Mouse (Mus musculus) heart, adult 18-20 months (tissue): Measurements from ENCODE around the gene Hoxa6. TPM values are rescaled to one million over a fixed set of nuclear protein-coding genes. Genes with fewer than 3 reads are reported as not detected.

Source experiments
- DNase-seq, 2 experiments: peaks; one replicate each; pipeline ENCODE4 v3.0.0; 2021 to 2022; ENCODE audit warnings: mixed read lengths in 1 of 2
- total RNA-seq, 2 experiments: library from RNA; stranded (reverse); gene quantifications; 2 replicates each; pipeline ENCODE4 v1.2.3; 2021

The Hoxa6 gene
- total RNA-seq, 2 experiments from 2014 or later: not detected

DNA sequence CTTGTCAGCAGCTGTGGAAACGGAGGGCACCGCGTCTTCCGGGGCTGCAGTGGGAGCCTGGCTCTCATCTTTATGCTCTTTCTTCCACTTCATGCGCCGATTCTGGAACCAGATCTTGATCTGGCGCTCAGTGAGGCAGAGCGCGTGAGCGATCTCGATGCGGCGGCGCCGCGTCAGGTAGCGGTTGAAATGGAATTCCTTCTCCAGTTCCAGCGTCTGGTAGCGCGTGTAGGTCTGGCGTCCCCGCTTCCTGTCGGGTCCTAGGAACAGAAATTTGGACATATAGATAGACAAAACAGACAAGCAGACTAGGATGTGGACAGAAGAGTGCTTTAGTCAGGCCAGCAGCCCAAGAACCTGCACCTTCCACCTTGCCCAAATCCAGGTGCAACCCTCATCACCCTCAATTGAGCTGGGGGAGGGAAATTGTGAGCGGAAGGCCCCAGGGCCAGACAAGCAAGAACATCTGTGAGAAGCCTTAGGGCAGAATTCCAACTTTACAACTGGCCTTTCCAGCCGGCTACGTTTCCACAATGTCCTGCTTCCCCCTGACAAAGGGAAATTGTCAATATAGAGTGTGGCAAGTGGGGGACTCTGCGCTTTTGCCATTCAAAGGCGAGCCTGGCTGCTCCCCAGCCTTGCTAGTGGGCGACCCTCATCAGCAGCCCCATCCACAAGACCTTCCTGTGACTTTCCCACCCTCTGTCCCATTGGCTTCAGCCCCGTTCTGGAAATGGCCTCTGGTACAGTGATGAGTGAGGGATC is 7.4 kb upstream of the Hoxa6 start:
- no peak for DNase-seq

DNA sequence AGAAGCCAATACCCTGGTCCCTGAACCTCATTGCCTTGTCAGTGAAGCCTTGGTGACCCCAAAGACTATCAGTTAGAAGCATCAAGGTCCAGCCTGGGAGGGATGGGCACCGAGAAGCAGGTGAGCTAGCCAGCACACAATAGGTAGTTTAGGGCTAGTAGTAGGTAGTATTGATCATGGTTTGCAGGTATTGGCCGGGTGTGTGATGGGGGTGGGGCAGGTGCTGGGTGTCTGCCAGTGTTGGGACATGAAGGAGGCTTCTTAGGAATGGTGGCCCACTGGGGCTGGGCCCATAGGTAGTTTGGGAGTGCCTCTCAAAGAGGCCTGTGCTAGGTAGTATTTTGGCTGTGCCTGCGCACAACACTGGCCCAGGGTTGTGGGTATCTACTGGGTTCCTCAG is 6.5 kb upstream of the Hoxa6 start:
- DNase-seq: no peak

DNA sequence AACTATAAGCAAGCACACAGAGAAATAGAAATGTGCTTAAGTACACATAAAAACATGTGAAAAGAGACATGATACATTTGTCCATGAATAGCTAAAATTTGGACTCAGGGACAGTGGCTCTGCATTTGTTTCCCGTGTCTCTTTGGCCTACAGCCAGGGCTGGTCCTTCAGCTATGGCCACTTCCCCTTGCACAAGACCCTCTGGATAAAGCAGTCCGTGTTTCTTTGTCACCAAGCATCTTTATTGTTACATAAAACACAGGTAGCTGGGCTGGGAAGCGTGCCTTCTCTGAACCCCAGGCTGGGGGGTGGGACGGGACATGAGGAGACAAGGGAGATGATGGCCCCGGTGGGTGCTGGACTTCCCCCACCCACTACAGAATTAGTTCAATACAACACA is 5.7 kb upstream of the Hoxa6 start:
- no peak for DNase-seq

DNA sequence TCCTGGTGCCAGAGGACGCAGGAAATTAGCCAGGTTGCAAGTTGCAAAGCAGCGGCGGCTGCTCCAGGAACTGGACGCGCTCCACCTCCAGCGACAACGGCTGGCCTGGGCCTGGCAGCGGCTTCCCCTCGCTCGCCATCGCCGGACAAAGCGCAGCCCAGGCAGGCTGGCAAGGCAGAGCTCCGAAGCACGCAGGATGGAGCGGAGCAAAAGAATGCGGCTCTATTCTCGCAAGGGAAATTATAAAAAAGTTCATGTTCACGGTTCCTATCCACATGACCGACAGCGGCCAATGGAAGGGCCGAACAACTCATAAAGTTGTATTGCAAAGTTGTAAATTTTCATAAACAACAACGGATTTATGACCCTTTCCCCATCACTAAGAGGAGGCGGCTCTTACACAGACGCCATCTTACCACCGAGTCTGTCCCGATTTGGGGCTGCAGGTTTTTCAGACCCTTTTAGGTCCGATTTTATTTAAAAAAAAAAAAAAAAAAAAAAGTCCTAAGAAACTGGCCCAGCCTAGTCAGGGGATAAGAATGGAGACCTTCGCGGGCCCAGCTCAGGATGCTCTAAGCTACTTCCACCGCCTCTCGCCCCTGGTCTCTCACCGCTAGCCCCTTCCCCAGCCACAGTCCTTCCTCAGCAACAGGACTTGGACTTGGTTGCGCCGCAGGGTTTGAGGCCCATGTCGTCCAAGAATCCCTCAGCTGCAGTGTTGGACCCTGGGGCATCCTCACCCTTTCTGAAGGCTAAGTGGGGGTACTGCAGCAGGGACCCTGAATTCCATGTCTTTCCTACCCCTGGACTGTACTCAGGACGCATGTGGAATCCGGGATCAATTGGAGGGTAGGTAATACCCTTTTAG is 4.8 kb upstream of the Hoxa6 start, which contains the start of the genes Hoxa3 and Gm28308:
Gene Hoxa3, minus strand, starts transcription at position 218 of the 868 bp plus-strand sequence.
Gene Gm28308, minus strand, starts transcription at position 221 of the 868 bp plus-strand sequence.
- no peak for DNase-seq

DNA sequence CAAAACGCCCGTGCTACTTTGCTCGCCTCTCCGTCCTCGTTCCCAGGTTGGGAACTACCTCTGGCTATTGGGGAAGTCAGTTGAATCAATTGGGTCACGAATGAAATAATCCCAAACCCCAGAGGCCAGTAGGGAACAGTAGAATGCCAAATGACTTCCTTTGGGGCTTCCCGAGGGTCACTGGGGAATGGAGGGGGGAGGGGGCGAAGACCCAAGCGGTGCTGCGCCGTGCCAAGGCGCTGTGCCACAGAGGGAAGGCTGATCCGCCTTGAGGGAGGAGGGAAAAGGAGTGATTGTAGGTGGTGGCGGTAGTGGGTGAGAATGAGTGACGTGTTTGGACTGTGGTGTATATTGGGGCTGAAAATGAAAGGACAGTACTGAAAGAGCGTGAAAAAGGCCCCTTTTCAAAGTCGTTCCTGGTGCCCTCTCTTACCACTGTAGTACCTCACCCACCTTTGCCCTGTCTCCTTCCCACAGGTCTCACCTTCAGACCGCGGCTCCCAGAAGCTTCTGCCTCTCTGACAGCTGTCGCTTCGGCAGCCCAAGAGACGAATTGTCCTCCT is 4.1 kb upstream of the Hoxa6 start:
- peak in 1 of 2 experiments; percentile 57 for DNase-seq

DNA sequence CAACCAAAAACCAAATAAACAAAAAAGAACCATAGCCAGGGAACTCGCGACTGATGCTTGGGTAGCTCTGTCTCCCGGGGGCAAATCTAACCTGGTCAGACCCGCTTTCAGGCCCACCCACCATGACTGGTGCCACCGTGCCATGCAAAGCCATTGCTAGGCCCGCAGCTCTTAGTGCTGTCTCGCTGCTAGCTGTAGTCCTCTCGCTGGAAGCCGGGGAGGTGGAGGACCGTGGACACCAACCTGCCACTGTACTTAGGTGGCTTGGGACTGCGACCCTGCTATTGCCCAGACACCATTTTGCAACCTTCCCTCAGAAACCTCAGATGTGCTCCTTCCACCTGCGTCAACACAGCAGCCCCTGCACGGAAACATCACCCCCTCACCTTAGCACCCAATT is 3.4 kb upstream of the Hoxa6 start:
- DNase-seq: no peak

DNA sequence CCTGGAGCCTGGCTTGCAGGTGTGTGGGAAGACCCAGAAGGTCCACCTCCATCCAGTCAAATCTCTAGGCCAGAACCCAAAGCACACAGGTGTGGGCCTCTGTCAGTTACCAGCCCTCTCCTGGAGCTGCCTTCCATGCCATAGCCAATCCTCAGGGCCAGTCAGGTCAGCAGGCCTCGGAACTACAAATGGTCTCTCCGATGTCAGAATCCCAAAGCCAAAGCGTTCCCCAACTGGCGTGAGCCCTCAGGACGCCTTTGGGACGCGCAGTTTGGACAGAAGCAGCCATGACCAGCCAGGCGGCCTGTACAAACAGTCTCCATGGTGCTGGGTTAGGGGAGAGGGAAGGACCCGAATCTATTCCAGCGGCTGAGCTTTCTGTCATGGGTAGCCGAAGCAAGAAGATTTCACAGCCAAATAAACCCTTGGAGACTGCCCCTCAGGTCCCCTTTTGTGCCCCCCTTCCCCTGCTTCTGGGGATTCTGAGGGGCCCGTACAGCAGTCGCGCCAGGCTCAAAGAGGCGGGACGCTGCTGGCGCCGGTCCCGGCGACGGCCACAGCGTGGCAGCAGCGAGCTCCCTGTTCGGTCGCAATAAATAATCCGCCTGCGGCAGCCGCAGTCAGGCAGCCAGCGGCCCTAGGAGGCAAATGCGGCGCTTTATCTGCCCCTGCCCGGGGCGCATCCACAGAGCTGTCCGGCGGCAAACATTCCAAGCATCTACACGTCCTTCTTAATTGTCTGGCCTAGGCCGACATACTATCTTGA is 2.8 kb upstream of the Hoxa6 start:
- DNase-seq: peak; percentile 70 to 80

DNA sequence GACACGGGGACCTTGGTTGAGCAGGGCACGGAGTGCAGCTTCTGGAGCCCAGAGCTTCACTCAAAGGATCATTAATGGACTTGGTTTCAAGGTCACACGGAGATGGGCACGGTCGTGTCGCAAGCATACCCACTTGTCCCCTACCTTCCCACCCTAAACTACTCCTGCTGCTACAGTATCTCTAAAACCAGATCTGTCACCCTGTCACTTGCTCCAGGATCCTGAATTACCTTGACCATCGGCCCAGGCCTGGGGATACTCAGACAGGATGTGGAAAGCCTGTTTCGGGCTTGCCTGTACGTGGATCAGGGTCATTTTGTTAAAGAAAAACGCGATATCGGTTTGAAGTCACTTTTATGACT is 1.1 kb upstream of the Hoxa6 start:
- DNase-seq: no peak

DNA sequence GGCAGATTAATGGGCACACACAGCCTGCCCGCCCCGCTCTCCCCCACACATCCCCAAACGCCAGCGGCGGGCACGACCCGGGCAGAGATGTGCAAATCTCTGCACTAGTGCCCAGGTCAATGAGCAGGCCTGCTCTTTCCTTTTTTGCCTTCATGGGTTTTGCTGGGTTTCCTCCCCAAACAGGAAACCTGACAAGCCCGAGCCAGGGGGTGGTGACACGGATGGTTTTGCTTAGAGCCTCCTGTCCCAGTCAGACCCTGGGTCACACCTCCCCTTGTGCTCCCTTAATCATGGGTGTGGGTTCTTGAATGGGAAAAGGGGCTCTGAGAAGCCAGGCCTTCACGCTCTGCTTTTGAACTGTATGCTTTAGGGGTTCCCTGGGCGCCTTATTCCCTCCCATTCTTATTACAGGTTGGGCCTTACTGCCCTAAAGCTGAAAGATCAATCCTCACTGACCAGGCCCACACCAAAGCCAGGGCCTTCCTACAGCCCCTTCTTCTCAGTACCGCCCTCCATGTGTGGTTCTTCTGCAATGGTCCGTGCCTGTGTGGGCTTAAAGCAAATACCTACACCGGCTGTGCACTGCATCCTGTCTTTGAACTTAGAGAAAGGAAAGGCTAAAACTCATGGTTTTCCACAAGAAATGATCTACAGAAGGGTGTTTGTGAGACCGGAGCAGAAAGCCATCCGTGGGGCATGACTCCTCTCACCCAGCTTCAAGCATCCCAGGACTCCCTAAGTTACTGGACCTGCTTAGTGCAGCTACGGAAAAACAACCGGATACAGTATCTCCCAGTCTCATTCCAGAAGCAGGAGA is 554 bp upstream of the Hoxa6 start:
- DNase-seq: no peak

DNA sequence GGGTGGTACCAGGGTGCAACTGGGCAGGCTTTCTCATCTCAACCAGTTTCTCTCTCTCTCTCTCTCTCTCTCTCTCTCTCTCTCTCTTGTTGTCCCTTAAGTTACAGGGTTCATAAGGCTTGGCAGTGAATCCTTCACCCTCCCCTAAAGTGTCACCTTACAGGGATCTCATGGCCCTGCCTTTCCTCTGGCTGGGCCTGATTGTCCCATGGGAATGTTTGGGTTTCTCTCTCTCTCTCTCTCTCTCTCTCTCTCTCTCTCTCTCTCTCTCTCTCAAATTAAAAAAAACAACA is 892 bp downstream of the Hoxa6 start:
- DNase-seq: no peak

DNA sequence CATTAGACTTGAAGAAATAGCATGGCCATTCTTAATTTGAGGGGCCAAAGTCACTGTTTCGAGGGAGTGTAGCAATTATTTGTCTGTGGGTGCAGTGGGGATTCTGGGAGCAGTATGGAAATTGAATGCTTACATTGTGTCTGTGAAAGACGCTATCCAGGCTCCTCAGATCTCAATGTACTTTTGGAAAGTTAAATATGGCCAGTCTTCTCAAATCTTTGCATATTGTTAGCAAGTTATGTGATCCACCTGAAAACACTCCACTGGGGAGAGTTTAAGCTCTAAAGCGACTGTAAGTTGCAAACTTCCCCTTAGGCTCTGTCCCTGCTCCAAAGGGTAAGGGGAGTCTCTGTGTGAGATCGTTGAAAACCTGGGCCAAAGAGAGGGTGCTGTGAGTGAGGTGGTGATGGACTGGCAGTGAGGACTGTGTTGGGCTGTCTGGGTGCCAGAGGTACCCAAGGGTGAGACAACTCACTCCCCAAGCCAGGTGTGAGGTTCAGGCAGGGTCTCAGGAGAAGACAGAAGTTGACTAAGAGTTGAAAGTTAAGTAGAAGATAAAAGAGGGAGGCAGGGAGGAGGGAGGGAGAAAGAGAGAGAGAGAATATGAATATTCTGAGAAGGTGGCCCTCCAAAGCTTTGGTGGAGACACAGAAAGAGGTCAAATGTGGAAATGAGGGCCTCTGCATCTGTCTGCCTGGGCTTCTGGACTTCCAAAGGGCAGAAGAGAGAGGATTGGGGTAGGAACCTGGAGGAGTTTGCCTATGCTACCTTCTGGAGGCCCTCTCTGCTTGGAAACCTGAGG is 1.4 kb downstream of the Hoxa6 start:
- DNase-seq: no peak

DNA sequence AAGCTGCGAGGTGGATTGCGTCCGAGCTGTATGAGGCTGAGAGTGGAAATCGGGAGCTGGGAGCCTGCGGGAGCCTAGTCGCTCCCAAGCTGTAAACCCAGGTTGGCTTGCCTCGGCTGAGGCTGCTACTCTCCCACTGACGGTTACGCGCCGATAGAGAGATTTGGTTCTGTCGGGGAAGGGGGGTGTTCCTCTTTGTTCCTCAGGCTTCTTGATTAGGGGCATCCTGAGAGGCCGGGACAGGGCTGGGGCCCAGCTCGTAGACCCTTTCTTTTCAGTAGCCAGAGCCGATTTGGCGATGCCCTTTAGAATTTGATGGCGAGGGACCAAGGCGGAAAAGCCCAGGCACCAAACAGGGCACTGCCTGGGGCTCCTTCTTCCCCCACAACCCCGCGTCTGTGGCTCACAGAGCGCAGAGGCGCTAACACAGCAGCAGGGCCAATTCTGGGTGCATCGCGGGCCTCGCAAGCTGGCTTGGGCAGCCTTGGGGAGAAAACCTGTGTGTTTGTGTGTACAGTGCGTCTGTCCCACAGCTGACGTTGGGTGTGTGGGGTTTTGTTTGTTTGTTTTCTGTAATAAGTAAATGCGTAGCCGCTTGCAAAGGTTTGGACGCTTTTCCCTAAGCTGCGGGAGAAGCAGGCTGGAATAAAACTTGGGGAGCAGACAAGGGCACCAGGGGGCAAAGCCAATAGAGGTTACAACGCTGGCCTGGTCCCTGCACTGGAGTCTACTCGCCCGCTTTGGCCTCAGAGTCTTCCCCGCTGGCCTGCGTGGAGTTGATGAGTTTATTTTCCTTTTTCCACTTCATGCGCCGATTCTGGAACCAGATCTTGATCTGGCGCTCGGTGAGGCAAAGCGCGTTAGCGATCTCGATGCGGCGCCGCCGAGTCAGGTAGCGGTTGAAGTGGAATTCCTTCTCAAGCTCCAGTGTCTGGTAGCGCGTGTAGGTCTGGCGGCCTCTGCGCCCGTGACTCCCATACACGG is 2.6 kb downstream of the Hoxa6 start:
- no peak for DNase-seq

DNA sequence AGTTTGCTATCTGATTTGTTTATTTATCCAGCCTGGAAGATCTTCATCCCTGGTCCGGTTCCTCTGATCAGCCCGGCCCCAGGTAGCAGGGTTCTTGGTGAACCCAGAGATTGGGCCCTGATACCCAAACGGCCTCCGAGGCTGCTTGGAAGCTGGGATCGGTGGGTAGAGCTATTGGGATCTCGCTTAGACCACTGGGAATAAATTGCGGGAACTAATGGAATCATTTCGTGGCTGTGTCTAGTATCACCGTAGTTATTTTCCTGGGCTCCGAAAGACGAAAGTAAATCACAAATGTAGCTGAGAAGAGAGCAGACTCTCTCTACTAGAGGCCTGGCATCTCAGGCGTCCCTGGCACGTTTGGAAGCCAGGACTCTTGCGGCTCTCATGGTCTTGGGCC is 3.3 kb downstream of the Hoxa6 start:
- no peak for DNase-seq

DNA sequence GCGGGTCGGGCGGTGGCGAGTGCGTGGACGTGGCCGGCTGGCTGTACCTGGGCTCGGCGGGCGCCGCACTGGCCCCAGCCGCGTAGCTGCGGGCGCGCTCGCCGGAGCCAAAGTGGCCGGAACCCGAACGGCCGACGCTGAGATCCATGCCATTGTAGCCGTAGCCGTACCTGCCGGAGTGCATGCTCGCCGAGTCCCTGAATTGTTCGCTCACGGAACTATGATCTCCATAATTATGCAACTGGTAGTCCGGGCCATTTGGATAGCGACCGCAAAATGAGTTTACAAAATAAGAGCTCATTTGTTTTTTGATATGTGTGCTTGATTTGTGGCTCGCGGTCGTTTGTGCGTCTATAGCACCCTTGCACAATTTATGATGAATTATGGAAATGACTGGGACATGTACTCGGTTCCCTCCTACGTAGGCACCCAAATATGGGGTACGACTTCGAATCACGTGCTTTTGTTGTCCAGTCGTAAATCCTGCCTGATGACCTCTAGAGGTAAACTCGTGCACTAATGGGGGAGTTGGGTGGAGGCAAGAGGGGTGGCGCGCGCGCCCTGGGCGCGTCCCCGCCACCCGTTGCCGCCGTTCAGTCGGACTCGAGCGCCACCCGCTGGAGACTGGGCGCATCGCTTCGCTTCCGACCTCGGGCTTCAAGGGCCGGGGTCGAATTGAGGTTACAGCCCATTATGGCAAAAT is 4.3 kb downstream of the Hoxa6 start, which contains the start of gene Hoxa5:
Gene Hoxa5, minus strand, starts transcription at position 538 of the 703 bp plus-strand sequence.
- peak; percentile 68 to 74 for DNase-seq

DNA sequence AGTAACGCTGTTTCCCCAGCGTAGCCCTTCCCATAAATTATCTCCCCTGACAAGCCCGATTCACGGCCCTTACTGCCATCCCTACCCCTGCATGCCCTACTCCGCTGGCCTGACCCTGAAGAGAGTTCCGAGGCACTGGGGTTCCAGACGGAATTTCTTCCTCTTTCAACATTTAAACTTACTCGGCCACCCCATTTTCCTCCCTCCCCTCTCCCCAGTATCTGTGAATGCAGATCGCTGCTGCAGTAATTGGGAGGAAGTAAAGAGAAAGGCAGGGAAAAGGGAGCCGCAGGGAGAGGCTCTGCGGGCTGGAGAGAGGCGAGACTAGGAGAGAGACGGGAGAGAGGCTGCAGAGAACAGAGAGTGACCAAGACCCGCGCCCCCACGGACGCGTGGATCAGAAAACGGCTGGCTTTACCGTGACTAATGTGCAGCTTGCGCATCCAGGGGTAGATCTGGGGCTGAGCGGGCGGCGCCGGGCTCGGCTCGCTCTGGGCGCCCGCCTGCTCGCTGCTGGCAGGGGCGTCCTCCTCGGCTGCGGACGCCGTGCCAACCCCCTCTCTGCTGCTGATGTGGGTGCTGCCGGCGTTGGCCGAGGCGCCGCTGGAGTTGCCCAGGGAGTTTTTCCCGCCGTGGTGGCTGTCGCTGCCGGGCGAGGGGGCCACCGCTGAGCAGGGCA is 5.0 kb downstream of the Hoxa6 start:
- DNase-seq: peak in 1 of 2 experiments; percentile 50

DNA sequence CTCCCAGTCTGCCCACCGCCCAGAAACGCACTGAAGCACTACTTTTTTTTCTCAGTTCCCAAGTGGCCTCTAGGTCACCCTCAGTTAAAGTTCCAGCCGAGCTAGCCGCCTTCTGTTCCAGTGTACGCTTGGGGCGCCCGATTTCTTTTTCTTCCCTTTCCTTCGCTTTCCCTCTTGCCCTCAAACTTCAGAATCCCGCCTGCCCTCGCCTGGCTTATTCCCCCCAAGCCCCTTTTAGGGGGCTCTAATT is 5.5 kb downstream of the Hoxa6 start:
- DNase-seq: peak in 1 of 2 experiments; percentile 22

DNA sequence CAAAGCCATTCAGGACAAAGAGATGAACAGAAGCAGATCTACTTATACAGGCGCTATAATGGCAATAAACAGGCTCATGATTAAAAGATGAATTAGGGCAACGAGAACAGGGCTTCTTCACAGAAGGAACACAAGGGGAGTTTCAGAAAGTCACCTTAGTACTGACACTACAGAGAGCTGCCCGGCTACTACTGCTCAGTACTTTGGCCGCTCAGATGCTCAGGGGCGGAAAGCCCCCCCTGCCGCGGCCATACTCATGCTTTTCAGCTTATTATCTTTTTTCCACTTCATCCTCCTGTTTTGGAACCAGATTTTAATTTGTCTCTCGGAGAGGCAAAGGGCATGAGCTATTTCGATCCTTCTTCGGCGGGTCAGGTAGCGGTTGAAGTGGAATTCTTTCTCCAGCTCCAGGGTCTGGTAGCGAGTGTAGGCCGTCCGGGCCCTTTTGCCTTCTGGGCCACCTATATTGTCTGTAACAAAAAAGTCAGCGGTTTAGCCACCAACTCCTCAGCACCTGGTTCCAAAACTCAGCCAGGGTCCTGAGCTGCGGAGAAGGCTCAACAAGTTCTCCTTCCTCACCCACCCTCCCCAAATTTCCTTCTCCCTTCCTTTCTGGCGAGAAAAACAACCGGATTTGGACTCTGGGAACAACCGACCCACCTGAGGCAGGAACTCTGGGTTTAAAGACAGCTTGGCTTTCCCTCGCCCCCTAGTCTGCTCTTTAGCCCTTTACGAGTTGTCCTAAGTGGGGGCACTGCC is 6.0 kb downstream of the Hoxa6 start:
- no peak for DNase-seq

DNA sequence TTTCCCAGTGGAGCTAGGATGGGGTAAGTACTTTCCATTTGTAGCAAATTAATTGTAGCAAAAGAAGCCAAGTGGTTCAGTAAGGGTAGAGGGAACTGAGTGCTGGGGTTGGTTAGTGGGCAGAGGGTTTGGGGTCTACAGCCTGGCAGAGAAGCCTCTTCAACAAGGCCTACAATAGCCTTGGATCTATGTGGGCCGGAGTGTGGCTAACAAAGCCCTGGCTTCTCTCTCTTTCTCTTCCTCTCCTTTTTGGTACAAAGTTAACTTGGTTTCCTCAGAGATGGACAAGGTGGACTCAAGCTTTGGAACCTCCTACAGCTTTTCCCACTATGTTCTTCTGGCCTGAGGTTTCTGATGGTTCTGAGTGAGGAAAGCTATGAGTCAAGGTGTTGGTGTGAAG is 7.3 kb downstream of the Hoxa6 start:
- no peak for DNase-seq
